Mouse (Mus musculus): ENCODE data around the gene Ccdc3. TPM values are rescaled to one million over a fixed set of nuclear protein-coding genes. Genes with fewer than 3 reads are reported as not detected.
A peak's percentile ranks its signal among the peaks of the same experiment; 100 is the strongest.

Gene Ccdc3
- polyA plus RNA-seq, 1 experiment from 2014 or later: 11.0 TPM

DNA sequence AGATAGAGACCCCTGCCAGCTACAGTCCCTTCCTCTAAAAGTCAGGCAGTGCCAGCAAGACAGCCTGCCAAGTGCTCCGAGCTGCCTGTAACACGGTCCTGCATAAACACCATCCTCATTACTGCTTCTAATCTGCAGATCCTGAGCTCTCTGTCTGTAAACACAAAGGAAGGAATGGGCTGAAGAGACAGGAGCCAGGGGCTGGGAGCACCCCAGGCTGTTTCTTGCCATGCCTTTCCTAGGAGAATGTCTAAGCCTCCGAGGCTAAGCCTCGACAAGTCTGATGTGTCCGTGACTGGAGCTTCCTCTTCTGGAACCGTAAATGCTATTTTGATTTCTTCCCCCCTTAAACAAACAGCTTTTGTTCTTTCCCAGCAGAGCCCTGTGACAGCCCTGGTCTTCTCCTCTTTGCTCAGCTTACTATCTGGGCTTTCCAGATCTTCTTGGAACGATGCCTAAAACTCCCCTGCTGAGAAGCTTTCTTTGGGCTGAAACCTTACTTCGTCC is 24.7 kb upstream of the Ccdc3 start:
- ATAC-seq (replicated peaks; ENCODE audit: low FRiP score, low TSS enrichment, low read depth): no peak
- Histone ChIP-seq H3K4me3 (ENCODE audit: low read depth, low read length) (no peak overlapping the region), H3K9me3 (ENCODE audit: control insufficient read depth, low read length) (no peaks in the 10 kb centered on the region), H3K9ac (ENCODE audit: low read length) (no peak overlapping the region), H3K27ac (ENCODE audit: low read depth) (peak overlapping the region; percentile 54; the same call in 1 of the 2 replicates), H3K4me2 (ENCODE audit: low read length) (no peak overlapping the region), H3K4me1 (replicated peaks; ENCODE audit: control insufficient read depth, insufficient read depth, low read length) (peaks cover 15% of the 10 kb centered on the region), H3K27me3 (replicated peaks; ENCODE audit: control insufficient read depth, insufficient read depth, low read length) (no peaks in the 10 kb centered on the region), H3K36me3 (ENCODE audit: control insufficient read depth, insufficient read depth, low read length) (no peaks in the 10 kb centered on the region)
- DNase-seq (ENCODE audit: low spot score): no peak
- WGBS: 13% methylated on average over 8 of the region's 8 CpGs

DNA sequence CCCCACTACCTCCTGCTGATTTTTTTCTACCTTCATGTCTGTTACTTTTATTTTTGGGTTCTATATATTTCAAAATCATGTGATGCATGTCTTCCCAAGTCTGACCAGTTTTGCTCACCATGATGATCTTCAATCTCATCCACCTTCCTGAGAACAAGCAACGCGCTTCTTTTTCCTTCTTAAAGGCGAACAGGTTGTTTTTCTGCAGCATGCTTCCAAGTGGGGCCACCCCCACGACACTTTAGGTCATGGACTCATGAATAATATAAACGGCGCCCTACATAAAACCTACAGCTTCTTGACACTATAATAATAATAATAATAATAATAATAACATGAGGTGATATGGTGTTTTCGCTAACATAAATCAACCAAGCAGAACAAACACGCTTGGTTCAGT is 23.2 kb upstream of the Ccdc3 start:
- WGBS: 93% methylated on average over 8 of the region's 8 CpGs
- no peak for ATAC-seq (replicated peaks; ENCODE audit: low FRiP score, low TSS enrichment, low read depth)

DNA sequence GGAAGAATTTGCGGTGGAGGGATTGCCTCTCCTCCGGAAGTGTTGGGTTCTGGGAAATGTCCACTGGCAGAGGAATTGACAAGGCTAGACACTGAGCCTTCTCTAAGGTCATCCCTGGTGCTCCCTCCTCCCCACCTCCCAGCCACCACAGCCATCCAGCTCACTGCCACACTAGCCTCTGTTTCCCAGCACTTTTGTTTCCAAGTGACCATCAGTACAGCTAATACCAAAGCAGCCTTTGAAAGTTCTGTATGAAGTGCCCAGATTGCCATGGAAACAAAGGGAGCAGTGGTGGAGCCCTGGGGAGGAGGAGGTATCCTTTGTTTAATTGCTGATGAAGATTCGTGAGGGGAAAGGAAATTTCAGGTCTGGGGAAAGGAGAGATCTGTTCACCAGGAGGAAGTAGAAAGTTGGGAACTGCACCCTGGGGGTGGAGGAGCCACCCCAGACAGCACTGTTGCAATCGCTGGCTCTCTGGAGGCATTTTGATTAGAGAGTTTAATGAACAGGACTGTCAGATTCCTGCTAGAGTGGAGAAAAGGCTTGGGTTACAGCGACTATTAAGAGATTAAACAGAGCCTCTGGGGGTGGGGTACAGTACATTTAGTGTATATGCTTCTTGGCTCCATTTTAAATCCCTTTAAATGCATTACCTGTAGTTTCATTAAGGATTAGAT is 20.6 kb upstream of the Ccdc3 start:
- H3K9me3 ChIP-seq (ENCODE audit: control insufficient read depth, low read length): no peaks in the 10 kb centered on the region
- DNase-seq (ENCODE audit: low spot score): no peak

More for the DNA sequence above, 23.2 kb upstream of the Ccdc3 start:
- H3K9me3 ChIP-seq (ENCODE audit: control insufficient read depth, low read length): no peaks in the 10 kb centered on the region
- H3K4me3 ChIP-seq (ENCODE audit: low read depth, low read length): no peak overlapping the region
- H3K4me1 ChIP-seq (replicated peaks; ENCODE audit: control insufficient read depth, insufficient read depth, low read length): peaks cover 15% of the 10 kb centered on the region
- H3K27ac ChIP-seq (ENCODE audit: low read depth): no peak overlapping the region
- H3K9ac ChIP-seq (ENCODE audit: low read length): no peak overlapping the region
- no peak overlapping the region for H3K4me2 ChIP-seq (ENCODE audit: low read length)
- DNase-seq (ENCODE audit: low spot score): no peak
- H3K27me3 ChIP-seq (replicated peaks; ENCODE audit: control insufficient read depth, insufficient read depth, low read length): no peaks in the 10 kb centered on the region
- no peaks in the 10 kb centered on the region for H3K36me3 ChIP-seq (ENCODE audit: control insufficient read depth, insufficient read depth, low read length)

DNA sequence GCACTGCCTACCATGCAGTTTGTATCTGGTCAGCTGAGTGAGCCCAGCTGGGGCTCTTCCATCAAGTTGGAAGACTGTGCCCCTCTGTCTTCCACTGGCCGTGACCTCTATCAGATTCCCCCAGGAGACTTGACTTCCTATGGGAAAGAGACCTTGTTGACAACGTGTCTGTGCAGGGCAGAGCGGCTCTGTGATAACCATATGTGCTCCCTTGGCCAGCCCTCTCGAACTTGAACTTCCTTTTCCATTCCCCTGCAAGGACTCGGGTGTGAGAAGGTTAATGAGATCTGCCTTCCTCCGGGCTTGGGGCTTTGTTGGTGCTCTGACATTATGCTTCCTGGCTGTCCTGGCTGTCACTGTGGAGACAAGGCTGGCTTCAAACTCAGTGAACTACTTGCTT is 12.1 kb upstream of the Ccdc3 start:
- no peak for ATAC-seq (replicated peaks; ENCODE audit: low FRiP score, low TSS enrichment, low read depth)
- DNase-seq (ENCODE audit: low spot score): no peak
- WGBS: 21% methylated on average over 6 of the region's 6 CpGs

More for the DNA sequence above, 20.6 kb upstream of the Ccdc3 start:
- peak overlapping the region; percentile 16; the same call in 1 of the 2 replicates for H3K27ac ChIP-seq (ENCODE audit: low read depth)
- no peak overlapping the region for H3K4me2 ChIP-seq (ENCODE audit: low read length)
- H3K36me3 ChIP-seq (ENCODE audit: control insufficient read depth, insufficient read depth, low read length): no peaks in the 10 kb centered on the region
- H3K9ac ChIP-seq (ENCODE audit: low read length): no peak overlapping the region
- H3K4me3 ChIP-seq (ENCODE audit: low read depth, low read length): no peak overlapping the region
- H3K4me1 ChIP-seq (replicated peaks; ENCODE audit: control insufficient read depth, insufficient read depth, low read length): peaks cover 15% of the 10 kb centered on the region
- H3K27me3 ChIP-seq (replicated peaks; ENCODE audit: control insufficient read depth, insufficient read depth, low read length): no peaks in the 10 kb centered on the region
- WGBS: 24% methylated on average over 5 of the region's 5 CpGs
- no peak for ATAC-seq (replicated peaks; ENCODE audit: low FRiP score, low TSS enrichment, low read depth)

DNA sequence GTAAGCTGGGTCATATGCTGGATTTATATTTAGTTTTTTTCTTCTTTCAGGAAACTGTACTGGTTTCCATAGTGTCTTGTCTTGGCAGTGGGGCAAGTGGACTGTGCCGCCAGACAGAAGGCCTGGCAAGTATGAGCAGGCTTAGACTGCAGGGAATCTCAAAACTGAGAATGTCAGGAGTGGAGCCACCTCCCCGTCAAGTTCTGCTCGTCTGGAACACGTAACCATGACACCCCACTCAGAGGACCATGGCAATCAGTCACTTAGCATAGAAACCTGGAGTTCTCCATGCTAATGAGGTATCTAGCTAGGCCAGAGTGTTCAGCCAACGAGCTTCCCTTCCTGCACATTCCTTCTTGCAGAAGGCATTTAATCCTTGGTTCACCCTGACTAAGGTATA is 10.2 kb upstream of the Ccdc3 start:
- Histone ChIP-seq H3K4me1 (replicated peaks; ENCODE audit: control insufficient read depth, insufficient read depth, low read length) (peaks cover 32% of the 10 kb centered on the region), H3K9ac (ENCODE audit: low read length) (no peak overlapping the region), H3K27ac (ENCODE audit: low read depth) (no peak overlapping the region), H3K4me3 (ENCODE audit: low read depth, low read length) (no peak overlapping the region), H3K9me3 (ENCODE audit: control insufficient read depth, low read length) (no peaks in the 10 kb centered on the region), H3K36me3 (ENCODE audit: control insufficient read depth, insufficient read depth, low read length) (no peaks in the 10 kb centered on the region), H3K27me3 (replicated peaks; ENCODE audit: control insufficient read depth, insufficient read depth, low read length) (no peaks in the 10 kb centered on the region), H3K4me2 (ENCODE audit: low read length) (no peak overlapping the region)
- DNase-seq (ENCODE audit: low spot score): no peak
- no peak for ATAC-seq (replicated peaks; ENCODE audit: low FRiP score, low TSS enrichment, low read depth)
- WGBS: 55% methylated on average over 5 of the region's 5 CpGs

More for the DNA sequence above, 12.1 kb upstream of the Ccdc3 start:
- H3K9me3 ChIP-seq (ENCODE audit: control insufficient read depth, low read length): no peaks in the 10 kb centered on the region
- H3K9ac ChIP-seq (ENCODE audit: low read length): no peak overlapping the region
- H3K4me1 ChIP-seq (replicated peaks; ENCODE audit: control insufficient read depth, insufficient read depth, low read length): peaks cover 32% of the 10 kb centered on the region
- H3K27me3 ChIP-seq (replicated peaks; ENCODE audit: control insufficient read depth, insufficient read depth, low read length): no peaks in the 10 kb centered on the region
- H3K27ac ChIP-seq (ENCODE audit: low read depth): no peak overlapping the region
- no peak overlapping the region for H3K4me2 ChIP-seq (ENCODE audit: low read length)
- H3K36me3 ChIP-seq (ENCODE audit: control insufficient read depth, insufficient read depth, low read length): no peaks in the 10 kb centered on the region
- H3K4me3 ChIP-seq (ENCODE audit: low read depth, low read length): no peak overlapping the region

DNA sequence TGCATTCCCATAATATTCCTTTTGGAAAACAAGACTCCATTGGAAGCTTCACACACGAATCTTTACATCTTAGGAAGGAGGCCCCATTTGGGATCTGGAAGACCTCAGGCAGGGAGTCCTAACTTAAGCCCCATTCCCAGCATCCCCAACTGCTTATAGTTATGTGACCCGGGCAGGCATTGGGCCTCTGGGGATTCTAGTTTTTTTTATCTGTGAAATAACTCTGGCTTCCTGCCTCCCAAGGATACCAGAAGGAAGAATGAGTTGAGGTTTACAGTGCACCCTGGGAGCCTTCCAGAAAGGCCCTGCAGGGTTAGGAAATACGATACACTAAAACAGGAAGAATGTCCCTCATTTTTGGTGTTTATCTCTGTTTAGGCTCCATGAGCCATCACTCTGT is 8.5 kb upstream of the Ccdc3 start:
- Histone ChIP-seq H3K9ac (ENCODE audit: low read length) (no peak overlapping the region), H3K4me3 (ENCODE audit: low read depth, low read length) (no peak overlapping the region), H3K27ac (ENCODE audit: low read depth) (peak overlapping the region; percentile 71), H3K4me1 (replicated peaks; ENCODE audit: control insufficient read depth, insufficient read depth, low read length) (peaks cover 32% of the 10 kb centered on the region), H3K36me3 (ENCODE audit: control insufficient read depth, insufficient read depth, low read length) (no peaks in the 10 kb centered on the region), H3K9me3 (ENCODE audit: control insufficient read depth, low read length) (no peaks in the 10 kb centered on the region), H3K27me3 (replicated peaks; ENCODE audit: control insufficient read depth, insufficient read depth, low read length) (no peaks in the 10 kb centered on the region), H3K4me2 (ENCODE audit: low read length) (no peak overlapping the region)
- ATAC-seq (replicated peaks; ENCODE audit: low FRiP score, low TSS enrichment, low read depth) (0 out of 2 replicates have a peak, but pooled peaks have one; percentile 36), DNase-seq (ENCODE audit: low spot score) (no peak)
- 19% methylated on average over 3 of the region's 3 CpGs for WGBS

GRCm38 (mm10) chr2:5132046-5132445 is 5.5 kb upstream of the Ccdc3 start:
- 92% methylated on average over 4 of the region's 4 CpGs for WGBS
- Histone ChIP-seq H3K9me3 (ENCODE audit: control insufficient read depth, low read length) (no peaks in the 10 kb centered on the region), H3K9ac (ENCODE audit: low read length) (no peak overlapping the region), H3K36me3 (ENCODE audit: control insufficient read depth, insufficient read depth, low read length) (no peaks in the 10 kb centered on the region), H3K4me3 (ENCODE audit: low read depth, low read length) (no peak overlapping the region), H3K4me2 (ENCODE audit: low read length) (no peak overlapping the region), H3K4me1 (replicated peaks; ENCODE audit: control insufficient read depth, insufficient read depth, low read length) (peaks cover 21% of the 10 kb centered on the region), H3K27me3 (replicated peaks; ENCODE audit: control insufficient read depth, insufficient read depth, low read length) (peaks cover 7% of the 10 kb centered on the region), H3K27ac (ENCODE audit: low read depth) (no peak overlapping the region)
- ATAC-seq (replicated peaks; ENCODE audit: low FRiP score, low TSS enrichment, low read depth) (no peak), DNase-seq (ENCODE audit: low spot score) (no peak)

DNA sequence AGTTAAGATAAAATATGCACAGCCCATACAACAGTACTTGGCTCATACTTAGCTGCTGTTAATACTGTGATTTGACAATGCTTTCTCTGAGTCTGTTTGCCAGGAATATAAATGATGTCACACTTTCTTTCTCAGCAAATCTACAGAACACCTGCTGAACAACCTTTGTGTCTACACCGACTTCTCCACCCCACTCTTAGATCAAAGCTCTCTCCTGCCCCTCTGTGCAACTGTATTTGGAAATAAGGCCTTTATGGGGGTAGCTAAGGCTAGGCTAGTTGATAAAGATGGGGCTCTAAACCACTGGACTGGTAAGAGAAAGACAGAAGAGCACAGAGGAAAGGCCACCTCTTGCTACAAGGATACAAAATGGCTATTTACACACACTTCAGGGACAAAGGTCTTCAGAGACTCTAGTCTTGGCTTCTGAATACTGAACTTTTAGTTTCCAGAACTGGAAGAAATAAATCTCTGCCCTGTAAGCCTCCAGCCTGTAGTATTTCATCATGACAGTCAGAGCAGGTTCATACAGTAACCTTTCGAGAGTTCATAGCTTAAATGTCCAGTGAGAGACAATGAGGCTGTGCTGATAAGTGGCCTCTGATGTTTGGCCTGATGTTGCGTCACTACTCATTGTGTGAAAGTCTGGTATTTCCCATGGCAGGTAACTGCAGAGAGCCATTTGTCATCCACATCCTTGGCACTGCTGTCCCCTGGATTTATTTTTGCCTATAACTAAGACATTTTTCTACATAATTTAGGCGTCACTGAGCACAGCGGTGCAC is 2.4 kb upstream of the Ccdc3 start:
- peaks cover 29% of the 10 kb centered on the region for H3K27me3 ChIP-seq (replicated peaks; ENCODE audit: control insufficient read depth, insufficient read depth, low read length)
- no peak overlapping the region for H3K9ac ChIP-seq (ENCODE audit: low read length)
- DNase-seq (ENCODE audit: low spot score) (no peak), ATAC-seq (replicated peaks; ENCODE audit: low FRiP score, low TSS enrichment, low read depth) (0 out of 2 replicates have a peak, but pooled peaks have one; percentile 51)
- WGBS: 73% methylated on average over 5 of the region's 5 CpGs
- no peaks in the 10 kb centered on the region for H3K36me3 ChIP-seq (ENCODE audit: control insufficient read depth, insufficient read depth, low read length)
- no peak overlapping the region for H3K4me3 ChIP-seq (ENCODE audit: low read depth, low read length)
- H3K4me1 ChIP-seq (replicated peaks; ENCODE audit: control insufficient read depth, insufficient read depth, low read length): no peaks in the 10 kb centered on the region
- H3K9me3 ChIP-seq (ENCODE audit: control insufficient read depth, low read length): no peaks in the 10 kb centered on the region
- no peak overlapping the region for H3K4me2 ChIP-seq (ENCODE audit: low read length)
- H3K27ac ChIP-seq (ENCODE audit: low read depth): no peak overlapping the region

All from intestine, embryonic 14.5 days (tissue).